Mouse (Mus musculus) cerebellum, adult 8-10 months (tissue): ENCODE results near the gene Ung.

Experiments used
- DNase-seq: peaks from one replicate; pipeline ENCODE4 v3.0.0; 2022

The Ung gene

GRCm38 (mm10) chr5:114130211-114130605, at the start of gene Ung:
Gene Ung, plus strand, starts transcription at chr5:114130386.
- peak; percentile 54 for DNase-seq

GRCm38 (mm10) chr5:114085501-114085900, 44.7 kb upstream of the Ung start:
- DNase-seq = peak; percentile 56

DNA sequence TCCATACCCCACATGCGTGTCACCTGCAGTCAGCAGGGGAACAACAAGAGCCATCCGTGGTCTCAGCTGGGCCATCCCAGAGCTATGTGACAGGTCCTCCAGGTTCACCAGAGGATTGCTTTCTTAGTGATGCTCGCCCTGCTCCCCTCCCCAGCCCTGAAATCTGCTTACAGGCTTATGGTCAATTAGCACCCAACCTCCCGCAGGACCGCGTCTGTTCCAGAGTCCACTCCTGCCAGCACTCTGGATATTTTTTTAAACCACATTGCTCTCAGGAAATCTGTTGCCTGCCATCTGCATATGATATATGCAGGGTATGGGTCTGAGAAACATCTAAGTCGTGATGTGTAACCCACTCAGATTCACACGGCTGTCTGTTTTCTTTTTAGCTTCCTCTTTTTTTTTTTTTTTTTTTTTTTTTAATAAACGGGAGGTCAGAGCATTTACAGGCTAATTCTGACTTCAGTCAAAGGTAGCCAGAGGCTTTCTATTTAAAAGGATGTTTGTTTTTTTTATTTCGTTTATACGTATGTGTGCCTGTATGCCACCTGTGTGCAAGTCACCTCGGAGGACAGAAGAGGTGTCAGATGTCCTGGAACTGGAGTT, 42.2 kb upstream of the Ung start:
- DNase-seq = peak; percentile 68

GRCm38 (mm10) chr5:114090421-114091013, 39.7 kb upstream of the Ung start:
- DNase-seq = no peak

GRCm38 (mm10) chr5:114091057-114091807, 39.0 kb upstream of the Ung start, which contains the start of gene Svop:
Gene Svop, minus strand, starts transcription at chr5:114091570.
- peak; percentile 85 for DNase-seq

- DNase-seq = peak; percentile 96
These were observed 30.3 kb upstream of the Ung start for GRCm38 (mm10) chr5:114099709-114100389.

DNA sequence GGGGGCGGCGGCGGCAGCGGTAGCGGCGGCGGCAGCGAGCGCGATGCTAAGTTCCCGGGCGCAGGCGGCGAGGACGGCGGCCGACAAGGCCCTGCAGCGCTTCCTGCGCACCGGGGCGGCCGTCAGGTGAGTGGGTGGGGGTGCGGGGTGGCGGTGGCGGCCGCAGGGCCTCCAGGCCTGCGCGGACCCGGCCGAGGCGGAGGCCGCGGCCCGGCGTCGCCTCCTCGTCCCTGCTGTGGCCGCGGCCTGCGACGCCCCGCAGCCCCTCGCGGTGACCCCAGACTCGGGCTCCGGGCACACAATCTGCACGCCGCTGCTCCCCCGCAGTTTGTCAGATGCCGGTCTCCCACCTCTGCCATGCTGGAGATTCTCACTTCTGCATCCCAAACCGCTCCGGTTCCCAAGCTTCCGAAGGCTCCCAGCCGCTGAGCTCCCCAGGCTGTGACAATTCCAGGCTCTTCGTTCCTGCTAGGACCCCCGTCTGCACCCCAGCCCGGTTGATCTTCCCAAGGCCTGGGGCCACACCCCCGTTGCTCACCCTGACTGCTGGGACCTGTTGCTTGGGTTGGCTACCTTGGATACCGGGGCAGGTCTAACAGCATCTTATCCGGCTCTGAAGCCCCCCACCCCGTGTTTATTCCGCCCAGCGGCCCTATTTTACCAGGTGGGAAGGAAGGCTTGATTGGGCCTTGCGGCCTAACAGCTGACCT, 29.6 kb upstream of the Ung start:
- peak; percentile 35 for DNase-seq

DNA sequence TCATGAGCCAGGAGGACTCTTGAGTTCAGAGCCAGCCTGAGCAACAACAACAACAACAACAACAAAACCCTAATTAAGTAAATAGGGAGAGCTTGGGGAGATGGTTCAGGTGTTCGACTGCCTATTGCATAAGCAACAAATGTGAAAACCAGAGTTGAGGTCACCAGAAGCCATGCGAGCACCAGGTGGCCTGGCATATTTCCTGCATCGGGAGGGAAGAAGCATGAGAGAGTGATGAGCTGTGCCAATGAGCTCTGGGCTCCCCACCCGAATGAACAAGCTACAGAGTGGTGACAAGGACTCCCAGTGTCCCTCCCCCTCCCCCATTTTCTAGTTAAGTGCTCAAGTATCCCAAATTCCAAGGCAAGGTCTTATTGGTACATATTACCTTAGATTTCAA, 28.3 kb upstream of the Ung start:
- DNase-seq = no peak

GRCm38 (mm10) chr5:114102807-114103206, 27.4 kb upstream of the Ung start:
- no peak for DNase-seq

GRCm38 (mm10) chr5:114106391-114106935, 23.7 kb upstream of the Ung start:
- DNase-seq = no peak

GRCm38 (mm10) chr5:114113334-114113733, 16.9 kb upstream of the Ung start:
- no peak for DNase-seq

DNA sequence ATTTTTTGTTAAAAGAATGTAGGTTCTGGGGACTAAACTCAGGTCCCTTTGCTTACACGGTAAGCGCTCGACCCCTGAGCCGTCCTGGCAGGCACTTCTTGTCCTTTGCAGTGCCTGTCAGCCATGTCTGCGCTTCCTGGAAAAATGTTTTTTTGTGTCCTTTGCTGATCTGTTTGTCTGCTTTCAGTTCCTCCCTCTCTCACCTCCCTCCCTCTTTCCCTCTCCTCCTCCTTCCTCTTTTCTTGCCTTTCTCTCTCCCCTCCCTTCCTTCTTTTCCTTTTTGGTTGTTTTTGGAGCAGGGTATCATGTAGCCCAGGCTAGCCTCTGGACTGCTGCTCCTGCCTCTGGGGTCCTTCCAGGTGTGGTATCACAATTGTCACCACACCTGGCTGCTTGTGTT, 15.2 kb upstream of the Ung start:
- no peak for DNase-seq

GRCm38 (mm10) chr5:114116586-114116985, 13.6 kb upstream of the Ung start:
- DNase-seq = no peak

- DNase-seq = no peak
These were observed 10.4 kb upstream of the Ung start for GRCm38 (mm10) chr5:114119806-114120205.

- DNase-seq = no peak
These were observed 4.2 kb upstream of the Ung start for GRCm38 (mm10) chr5:114126008-114126407.

DNA sequence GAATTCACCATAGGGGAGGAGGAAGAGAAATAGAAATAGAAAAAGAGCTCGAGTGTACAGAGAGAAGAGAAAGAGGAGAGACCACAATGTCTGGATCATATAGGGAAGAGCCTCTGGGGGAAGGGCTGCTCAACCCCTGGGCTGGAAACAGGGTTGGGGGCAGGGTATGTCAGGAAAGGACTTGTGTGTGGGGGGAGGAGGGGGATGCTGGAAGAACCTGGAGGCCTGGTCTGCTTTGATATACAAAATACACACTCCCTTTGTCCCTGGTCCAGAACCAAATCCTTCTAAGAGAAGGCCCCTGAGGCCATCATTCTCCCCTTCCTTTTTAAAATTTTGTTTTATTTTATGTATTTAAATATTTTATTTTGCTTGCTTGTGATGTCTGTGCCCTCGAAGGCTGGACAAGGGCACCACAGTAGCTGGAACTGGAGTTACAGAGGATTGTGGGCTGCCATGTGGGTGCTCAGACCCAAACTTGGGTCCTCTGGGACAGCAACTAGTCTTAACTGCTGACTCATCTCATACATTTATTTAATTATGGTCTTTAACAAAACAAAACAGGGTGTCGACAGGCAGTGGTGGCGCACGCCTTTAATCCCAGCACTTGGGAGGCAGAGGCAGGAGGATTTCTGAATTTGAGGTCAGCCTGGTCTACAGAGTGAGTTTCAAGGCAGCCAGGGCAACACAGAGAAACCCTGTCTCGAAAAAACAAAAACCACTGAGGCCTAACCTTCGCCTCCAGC, 3.5 kb upstream of the Ung start:
- no peak for DNase-seq

- peak; percentile 84 for DNase-seq
These were observed 2.5 kb upstream of the Ung start, which contains the start of gene Alkbh2 for GRCm38 (mm10) chr5:114127374-114128349. Gene Alkbh2, minus strand, starts transcription at chr5:114128218.

GRCm38 (mm10) chr5:114129550-114130210, 506 bp upstream of the Ung start:
- DNase-seq = no peak

- DNase-seq = peak; percentile 96
These were observed 723 bp downstream of the Ung start for GRCm38 (mm10) chr5:114130698-114131520.
